Mouse (Mus musculus): Measurements from ENCODE around the gene Adam29. TPM values are rescaled to one million over a fixed set of nuclear protein-coding genes. Genes with fewer than 3 reads are reported as not detected.

Adam29 gene
- polyA plus RNA-seq (2014; fragmentation: Nextera tagmentation; extraction: Ambion mirVana) = not detected in 2 replicates

DNA sequence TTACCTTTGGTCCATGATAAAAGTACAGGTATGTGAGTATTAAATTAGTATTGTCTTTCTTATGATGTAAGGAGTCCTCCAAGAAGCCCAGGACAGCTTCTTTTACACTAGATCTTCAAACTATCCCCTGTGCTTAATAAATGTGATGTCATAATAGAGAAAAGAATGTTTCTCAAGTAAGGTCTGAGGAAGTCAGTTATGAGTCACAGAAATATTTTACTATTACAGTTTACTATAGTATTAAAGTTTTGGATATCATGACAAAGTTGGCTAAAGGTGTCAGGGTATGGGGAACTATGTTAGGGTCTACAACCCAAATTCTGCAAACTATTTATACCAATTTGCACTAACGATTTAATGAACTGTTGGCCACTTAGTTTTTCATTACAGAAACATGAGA, at the start of gene Adam29:
Gene Adam29, minus strand, starts transcription at position 101 of the 400 bp plus-strand sequence.
- no peak within 1 kb of the TSS for H3K4me2 ChIP-seq (ENCODE audit: low read depth, low read length)
- H3K27me3 ChIP-seq (replicated peaks; ENCODE audit: control insufficient read depth, insufficient read depth, low read length) = no peaks in the 10 kb centered on the region
- no peaks in the 10 kb centered on the region for H3K36me3 ChIP-seq (ENCODE audit: control insufficient read depth, insufficient read depth, low read length)
- no peaks in the 10 kb centered on the region for H3K4me1 ChIP-seq (ENCODE audit: control insufficient read depth, insufficient read depth, low read length)
- 86% methylated on average over 1 of the region's 1 CpGs for WGBS
- no peaks in the 10 kb centered on the region for H3K9me3 ChIP-seq (ENCODE audit: control insufficient read depth, low read length)
- H3K27ac ChIP-seq (replicated peaks; ENCODE audit: low read depth, low read length) = no peak within 1 kb of the TSS
- ATAC-seq (ENCODE audit: low read depth) (no peak), DNase-seq (ENCODE audit: low spot score) (no peak)
- no peak within 1 kb of the TSS for H3K4me3 ChIP-seq (ENCODE audit: low read depth, low read length)
- no peak within 1 kb of the TSS for H3K9ac ChIP-seq (ENCODE audit: low read depth, low read length)

GRCm38 (mm10) chr8:55940526-55940880, 33.8 kb upstream of the Adam29 start:
- Histone ChIP-seq H3K27me3 (replicated peaks; ENCODE audit: control insufficient read depth, insufficient read depth, low read length) (no peaks in the 10 kb centered on the region), H3K9ac (ENCODE audit: low read depth, low read length) (no peak overlapping the region), H3K27ac (replicated peaks; ENCODE audit: low read depth, low read length) (no peak overlapping the region), H3K4me2 (ENCODE audit: low read depth, low read length) (peak overlapping the region; percentile 45), H3K9me3 (ENCODE audit: control insufficient read depth, low read length) (no peaks in the 10 kb centered on the region), H3K4me3 (ENCODE audit: low read depth, low read length) (peak overlapping the region; percentile 14), H3K36me3 (ENCODE audit: control insufficient read depth, insufficient read depth, low read length) (no peaks in the 10 kb centered on the region), H3K4me1 (ENCODE audit: control insufficient read depth, insufficient read depth, low read length) (peaks cover 4% of the 10 kb centered on the region; the same call in 1 of the 2 replicates)
- ATAC-seq (ENCODE audit: low read depth) = peak; percentile 57; the same call in 1 of the 2 replicates
- 1% methylated on average over 8 of the region's 8 CpGs for WGBS
- DNase-seq (ENCODE audit: low spot score) = peak; percentile 87

- Histone ChIP-seq H3K36me3 (ENCODE audit: control insufficient read depth, insufficient read depth, low read length) (no peaks in the 10 kb centered on the region), H3K4me1 (ENCODE audit: control insufficient read depth, insufficient read depth, low read length) (peaks cover 4% of the 10 kb centered on the region; the same call in 1 of the 2 replicates), H3K9me3 (ENCODE audit: control insufficient read depth, low read length) (no peaks in the 10 kb centered on the region), H3K27me3 (replicated peaks; ENCODE audit: control insufficient read depth, insufficient read depth, low read length) (no peaks in the 10 kb centered on the region), H3K4me2 (ENCODE audit: low read depth, low read length) (peak within 1 kb of the TSS; percentile 45), H3K27ac (replicated peaks; ENCODE audit: low read depth, low read length) (no peak within 1 kb of the TSS), H3K9ac (ENCODE audit: low read depth, low read length) (no peak within 1 kb of the TSS), H3K4me3 (ENCODE audit: low read depth, low read length) (peak within 1 kb of the TSS; percentile 14)
- WGBS = 11% methylated on average over 11 of the region's 11 CpGs
- peak; percentile 23 for DNase-seq (ENCODE audit: low spot score)
- ATAC-seq (ENCODE audit: low read depth) = peak; percentile 77; the same call in 1 of the 2 replicates
Observed at GRCm38 (mm10) chr8:55939870-55940525, 33.2 kb upstream of the Adam29 start, which contains the start of gene Glra3. Gene Glra3 (plus strand): TSS chr8:55940460.

Other genes with a start within 250 kb of the Adam29 start
- gene Glra3, start 33.5 kb upstream of the Adam29 start, polyA plus RNA-seq (2014; fragmentation: Nextera tagmentation; extraction: Ambion mirVana) = 0.03 TPM in 2 replicates